Mouse (Mus musculus) liver, embryonic 15.5 days (tissue): ENCODE measurements around the gene Filip1. TPM values are rescaled to one million over a fixed set of nuclear protein-coding genes. Genes with fewer than 3 reads are reported as not detected.

Experiments
- ATAC-seq: fragments of 200-750 bp; cut with Nextera tagmentation; 2 replicates; pipeline ENCODE4 v1.8.0; 2017; ENCODE audit warnings: moderate number of reproducible peaks, mild to moderate bottlenecking, moderate library complexity; ENCODE audit not compliant: insufficient read depth
- H3K27ac ChIP-seq: fragments of 300-500 bp; sonication (generic); replicated peaks from 2 replicates; pipeline ENCODE4 v1.5.1; 2015; ENCODE audit warnings: mild to moderate bottlenecking, inconsistent platforms
- H3K27me3 ChIP-seq: fragments of 300-500 bp; sonication (generic); 2 replicates; pipeline ENCODE4 v1.6.1; 2015; ENCODE audit warnings: mild to moderate bottlenecking, inconsistent platforms
- H3K36me3 ChIP-seq: fragments of 300-500 bp; sonication (generic); replicated peaks from 2 replicates; pipeline ENCODE4 v1.6.1; 2015; ENCODE audit warnings: moderate library complexity, mild to moderate bottlenecking, inconsistent platforms
- H3K4me1 ChIP-seq: fragments of 300-500 bp; sonication (generic); replicated peaks from 2 replicates; pipeline ENCODE4 v1.6.1; 2015; ENCODE audit warnings: inconsistent platforms
- H3K4me2 ChIP-seq: fragments of 300-500 bp; sonication (generic); 2 replicates; pipeline ENCODE4 v1.6.1; 2015; ENCODE audit warnings: moderate library complexity, mild to moderate bottlenecking, inconsistent platforms
- H3K4me3 ChIP-seq: fragments of 300-500 bp; sonication (generic); replicated peaks from 2 replicates; pipeline ENCODE4 v1.5.1; 2015; ENCODE audit warnings: mild to moderate bottlenecking, inconsistent platforms
- H3K9ac ChIP-seq: fragments of 300-500 bp; sonication (generic); 2 replicates; pipeline ENCODE4 v1.6.1; 2015; ENCODE audit warnings: moderate library complexity, mild to moderate bottlenecking, inconsistent platforms
- H3K9me3 ChIP-seq: fragments of 300-500 bp; sonication (generic); replicated peaks from 2 replicates; pipeline ENCODE4 v1.6.1; 2016; ENCODE audit warnings: inconsistent platforms
- WGBS: fragments of 180-500 bp; shearing (Covaris S2); methylation state at CpG from one replicate; pipeline ENCODE4 v1.1.7; 2015; ENCODE audit warnings: mixed read lengths; ENCODE audit not compliant: insufficient replicate concordance; 5-methylcytosine and 5-hydroxymethylcytosine counted together
- polyA plus RNA-seq: library from polyadenylated mRNA; unstranded; fragments of >200 nt; fragmentation: Nextera tagmentation; extraction: Ambion mirVana; gene quantifications from 2 replicates; pipeline ENCODE4 v1.2.1, GENCODE M21; 2015

The Filip1 gene
- polyA plus RNA-seq, 1 experiment from 2014 or later, result 0.67 TPM

- no peak overlapping the region for H3K4me3 ChIP-seq
- no peaks in the 10 kb centered on the region for H3K9me3 ChIP-seq
- no peaks in the 10 kb centered on the region for H3K27me3 ChIP-seq
- peaks cover 17% of the 10 kb centered on the region for H3K4me1 ChIP-seq
- H3K27ac ChIP-seq, result no peak overlapping the region
- ATAC-seq, result no peak
- no peak overlapping the region for H3K4me2 ChIP-seq
- no peak overlapping the region for H3K9ac ChIP-seq
- H3K36me3 ChIP-seq, result no peaks in the 10 kb centered on the region
- WGBS, result 55% methylated on average over 7 of the region's 7 CpGs
Observed at GRCm38 (mm10) chr9:79796461-79797135, 216.1 kb downstream of the Filip1 start.

- H3K4me3 ChIP-seq, result no peak overlapping the region
- WGBS, result 25% methylated on average over 1 of the region's 1 CpGs
Observed at GRCm38 (mm10) chr9:79795076-79795475, 217.6 kb downstream of the Filip1 start.

GRCm38 (mm10) chr9:79792841-79793835 lies 219.5 kb downstream of the Filip1 start, which contains the start of gene Tmem30a:
Gene Tmem30a, minus strand, starts transcription at chr9:79793507.
- no peaks in the 10 kb centered on the region for H3K27me3 ChIP-seq
- H3K27ac ChIP-seq, result peak within 1 kb of the TSS; percentile 95
- peaks cover 22% of the 10 kb centered on the region for H3K4me1 ChIP-seq
- no peaks in the 10 kb centered on the region for H3K36me3 ChIP-seq
- H3K4me2 ChIP-seq, result peak within 1 kb of the TSS; percentile 77
- peak; percentile 94 for ATAC-seq
- WGBS, result under 1% methylated on average over 89 of the region's 91 CpGs
- H3K9ac ChIP-seq, result peak within 1 kb of the TSS; percentile 87
- H3K4me3 ChIP-seq, result peak within 1 kb of the TSS; percentile 98
- no peaks in the 10 kb centered on the region for H3K9me3 ChIP-seq

More at GRCm38 (mm10) chr9:79795076-79795475, 217.6 kb downstream of the Filip1 start:
- H3K9me3 ChIP-seq, result no peaks in the 10 kb centered on the region
- H3K4me1 ChIP-seq, result peaks cover 17% of the 10 kb centered on the region
- no peak overlapping the region for H3K9ac ChIP-seq
- ATAC-seq, result no peak
- no peak overlapping the region for H3K4me2 ChIP-seq
- no peak overlapping the region for H3K27ac ChIP-seq
- H3K36me3 ChIP-seq, result no peaks in the 10 kb centered on the region
- no peaks in the 10 kb centered on the region for H3K27me3 ChIP-seq

GRCm38 (mm10) chr9:79785794-79786085 lies 226.9 kb downstream of the Filip1 start:
- H3K9ac ChIP-seq, result no peak overlapping the region
- 53% methylated on average over 2 of the region's 2 CpGs for WGBS
- no peak overlapping the region for H3K4me3 ChIP-seq
- H3K9me3 ChIP-seq, result no peaks in the 10 kb centered on the region
- H3K4me2 ChIP-seq, result no peak overlapping the region
- peaks cover 14% of the 10 kb centered on the region for H3K4me1 ChIP-seq
- H3K27me3 ChIP-seq, result no peaks in the 10 kb centered on the region
- H3K36me3 ChIP-seq, result no peaks in the 10 kb centered on the region
- H3K27ac ChIP-seq, result no peak overlapping the region
- no peak for ATAC-seq

- Histone ChIP-seq H3K27me3 (no peaks in the 10 kb centered on the region), H3K27ac (no peak overlapping the region), H3K4me2 (no peak overlapping the region), H3K9ac (no peak overlapping the region), H3K4me3 (no peak overlapping the region), H3K9me3 (no peaks in the 10 kb centered on the region), H3K4me1 (peaks cover 14% of the 10 kb centered on the region), H3K36me3 (no peaks in the 10 kb centered on the region)
- 72% methylated on average over 2 of the region's 2 CpGs for WGBS
- ATAC-seq, result no peak
Observed at GRCm38 (mm10) chr9:79784934-79785793, 227.5 kb downstream of the Filip1 start.

GRCm38 (mm10) chr9:79784439-79784838 lies 228.2 kb downstream of the Filip1 start:
- no peak for ATAC-seq

GRCm38 (mm10) chr9:79779354-79779753 lies 233.3 kb downstream of the Filip1 start:
- WGBS, result 52% methylated on average over 2 of the region's 2 CpGs
- peaks cover 5% of the 10 kb centered on the region; the same call in 1 of the 2 replicates for H3K36me3 ChIP-seq
- no peak overlapping the region for H3K4me2 ChIP-seq
- no peak for ATAC-seq
- peaks cover 4% of the 10 kb centered on the region; the same call in 1 of the 2 replicates for H3K4me1 ChIP-seq
- H3K27ac ChIP-seq, result no peak overlapping the region
- no peak overlapping the region for H3K9ac ChIP-seq
- H3K27me3 ChIP-seq, result no peaks in the 10 kb centered on the region
- no peak overlapping the region for H3K4me3 ChIP-seq
- H3K9me3 ChIP-seq, result no peaks in the 10 kb centered on the region

More at GRCm38 (mm10) chr9:79784439-79784838, 228.2 kb downstream of the Filip1 start:
- H3K9ac ChIP-seq, result no peak overlapping the region
- H3K36me3 ChIP-seq, result no peaks in the 10 kb centered on the region
- 61% methylated on average over 3 of the region's 3 CpGs for WGBS
- H3K4me1 ChIP-seq, result peaks cover 14% of the 10 kb centered on the region
- H3K27ac ChIP-seq, result no peak overlapping the region
- no peaks in the 10 kb centered on the region for H3K9me3 ChIP-seq
- no peak overlapping the region for H3K4me3 ChIP-seq
- no peak overlapping the region for H3K4me2 ChIP-seq
- no peaks in the 10 kb centered on the region for H3K27me3 ChIP-seq

- no peak overlapping the region for H3K27ac ChIP-seq
- no peak overlapping the region for H3K4me2 ChIP-seq
- 0 out of 2 replicates have a peak, but pooled peaks cover 3% of the 10 kb centered on the region for H3K4me1 ChIP-seq
- H3K36me3 ChIP-seq, result peaks cover 7% of the 10 kb centered on the region; the same call in 1 of the 2 replicates
- ATAC-seq, result no peak
- H3K4me3 ChIP-seq, result no peak overlapping the region
- H3K27me3 ChIP-seq, result no peaks in the 10 kb centered on the region
- H3K9ac ChIP-seq, result no peak overlapping the region
- WGBS, result 83% methylated on average over 5 of the region's 5 CpGs
- no peaks in the 10 kb centered on the region for H3K9me3 ChIP-seq
Observed at GRCm38 (mm10) chr9:79766991-79767545, 245.6 kb downstream of the Filip1 start.

- ATAC-seq, result no peak
- Histone ChIP-seq H3K9me3 (no peaks in the 10 kb centered on the region), H3K27ac (no peak overlapping the region), H3K27me3 (no peaks in the 10 kb centered on the region), H3K4me2 (no peak overlapping the region), H3K4me3 (no peak overlapping the region), H3K36me3 (no peaks in the 10 kb centered on the region), H3K9ac (no peak overlapping the region), H3K4me1 (peaks cover 5% of the 10 kb centered on the region)
- WGBS, result 57% methylated on average over 4 of the region's 4 CpGs
Observed at GRCm38 (mm10) chr9:79765329-79765728, 247.3 kb downstream of the Filip1 start.
